In the genomic region with DNA sequence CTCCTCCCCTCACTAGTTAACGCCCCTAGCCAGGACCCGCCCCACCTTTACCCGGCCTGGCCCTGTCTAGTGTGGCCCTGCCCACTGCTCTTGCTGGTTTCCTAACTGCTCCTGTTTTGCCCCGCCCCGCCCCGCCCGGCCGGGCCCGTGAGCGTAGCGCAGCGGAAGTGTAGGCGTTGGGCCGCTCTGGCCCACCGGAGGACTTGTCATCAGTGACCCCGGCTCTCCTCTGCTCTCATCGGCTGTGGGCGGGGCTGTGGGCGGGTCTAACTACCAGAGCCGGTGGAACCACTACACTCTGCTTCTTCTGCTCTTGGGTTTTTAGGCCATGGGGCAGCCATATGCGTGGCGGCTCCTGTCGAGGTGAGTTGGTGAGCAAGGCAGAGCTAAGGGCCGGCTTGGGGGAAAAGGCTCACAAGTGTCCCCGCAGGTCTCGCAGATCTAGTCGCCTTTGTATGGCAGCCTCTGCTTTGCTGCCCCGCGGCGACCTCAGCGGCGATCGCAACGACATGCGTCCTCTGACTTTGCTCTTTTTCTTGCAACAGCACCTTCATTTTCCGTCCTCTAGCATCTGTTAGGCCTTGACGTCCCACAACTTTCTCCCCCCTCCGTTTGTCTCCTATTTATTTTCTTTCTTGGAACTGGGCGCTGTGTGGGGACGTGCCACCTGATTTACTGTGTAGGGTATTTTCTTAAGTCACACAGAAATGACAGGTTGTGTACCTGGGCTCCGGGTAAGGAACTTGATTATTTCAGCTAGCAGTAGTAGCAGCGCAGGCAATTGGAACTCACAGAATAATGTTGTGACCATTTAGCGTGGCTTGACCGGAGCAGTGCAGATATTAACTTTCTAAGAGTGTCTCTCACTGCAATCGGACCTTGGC, we compare ENCODE assay signal across 8 mouse cellular contexts. TPM values are rescaled to one million over a fixed set of nuclear protein-coding genes. Genes with fewer than 3 reads are reported as not detected.
DNase-seq lines count a peak whose midpoint lies in the region; ATAC-seq lines count a peak whose summit lies in the region.

A gene (plus strand): TSS at position 148 of the 884 bp plus-strand sequence.

- intact Hi-C loops in left cerebral cortex, postnatal 14 days (cut with DNase I): no loop called here

- peak within 1 kb of the TSS; percentile 28; the same call in 1 of the 2 replicates for H3K27ac ChIP-seq in intestine, embryonic 14.5 days (ENCODE audit: low read depth)

- DNase-seq in adrenal gland, adult 18-20 months (ENCODE audit: low spot score in 2 of 2): peak; percentile 92 to 94
- DNase-seq in embryo, embryonic 11 days: peak; percentile 100
- peak; percentile 100 for DNase-seq in gastrocnemius, postnatal 25 days
- DNase-seq in intestine, embryonic 14.5 days (ENCODE audit: low spot score): peak; percentile 96
- peak; percentile 96 to 98 for DNase-seq in left cerebral cortex, postnatal 14 days (ENCODE audit: low spot score in 2 of 2)
- DNase-seq in mesoderm, embryonic 11.5 days (ENCODE audit: low read depth, low spot score): peak; percentile 97
- DNase-seq in right cerebral cortex, postnatal 36 days (ENCODE audit: low spot score in 2 of 2): peak; percentile 97 to 98
- peak; percentile 99 for DNase-seq in yolk sac, embryonic 10.5 days (ENCODE audit: low spot score)

- no peaks in the 10 kb centered on the region for H3K36me3 ChIP-seq in intestine, embryonic 14.5 days (ENCODE audit: control insufficient read depth, insufficient read depth, low read length)

- WGBS in intestine, embryonic 14.5 days: 2% methylated on average over 45 of the region's 45 CpGs

- H3K4me1 ChIP-seq in intestine, embryonic 14.5 days (replicated peaks; ENCODE audit: control insufficient read depth, insufficient read depth, low read length): no peaks in the 10 kb centered on the region

- peak within 1 kb of the TSS; percentile 53 for H3K4me3 ChIP-seq in intestine, embryonic 14.5 days (ENCODE audit: low read depth, low read length)

- peak within 1 kb of the TSS; percentile 69 for H3K9ac ChIP-seq in intestine, embryonic 14.5 days (ENCODE audit: low read length)

- H3K4me2 ChIP-seq in intestine, embryonic 14.5 days (ENCODE audit: low read length): peak within 1 kb of the TSS; percentile 65

- H3K9me3 ChIP-seq in intestine, embryonic 14.5 days (ENCODE audit: control insufficient read depth, low read length): no peaks in the 10 kb centered on the region

- no peaks in the 10 kb centered on the region for H3K27me3 ChIP-seq in intestine, embryonic 14.5 days (replicated peaks; ENCODE audit: control insufficient read depth, insufficient read depth, low read length)

- peak; percentile 100 for ATAC-seq in intestine, embryonic 14.5 days (replicated peaks; ENCODE audit: low FRiP score, low TSS enrichment, low read depth)

RNA-seq across cellular contexts. Expression of the gene that starts here (rescaled TPM):
- total RNA-seq in adrenal gland, adult 18-20 months (2021): 10 to 100 TPM; 63.0 to 97.6 TPM
- total RNA-seq in gastrocnemius, postnatal 25 days (2021): 10 to 100 TPM; 35.9 to 37.8 TPM
- polyA plus RNA-seq in intestine, embryonic 14.5 days (2014; fragmentation: Nextera tagmentation; extraction: Ambion mirVana): 16.8 and 19.1 TPM in 2 replicates
- 10 to 100 TPM; 11.9 to 14.6 TPM for total RNA-seq in left cerebral cortex, postnatal 14 days (2021)

Comparison
In these comparisons a context has a peak if more than half of its experiments do, and no peak if none do; other contexts are left out.
1. Peak in every context shown above with its lines: DNase-seq, ATAC-seq, H3K4me3 ChIP-seq and H3K27ac ChIP-seq.